Mouse (Mus musculus) midbrain, embryonic 11.5 days (tissue): ENCODE measurements around the gene Vti1a. TPM values are rescaled to one million over a fixed set of nuclear protein-coding genes. Genes with fewer than 3 reads are reported as not detected.

Experiments
- ATAC-seq: fragments of 200-750 bp; cut with Nextera tagmentation; 2 replicates; pipeline ENCODE4 v1.8.0; 2017; ENCODE audit warnings: moderate TSS enrichment, moderate library complexity; ENCODE audit not compliant: low FRiP score
- DNase-seq: peaks from one replicate; pipeline ENCODE4 v3.0.0; 2015; ENCODE audit warnings: low spot score; ENCODE audit errors: missing footprints
- H3K27ac ChIP-seq: fragments of 300-500 bp; sonication (generic); 2 replicates; pipeline ENCODE4 v1.5.1; 2014; ENCODE audit warnings: low read depth, low read length
- H3K27me3 ChIP-seq: fragments of 300-500 bp; sonication (generic); 2 replicates; pipeline ENCODE4 v1.6.1; 2014; ENCODE audit warnings: mild to moderate bottlenecking, low read length, moderate library complexity, mixed read lengths; ENCODE audit not compliant: control insufficient read depth, insufficient read depth
- H3K36me3 ChIP-seq: fragments of 300-500 bp; sonication (generic); 2 replicates; pipeline ENCODE4 v1.6.1; 2014; ENCODE audit warnings: mild to moderate bottlenecking, low read length, moderate library complexity, mixed read lengths; ENCODE audit not compliant: control insufficient read depth, insufficient read depth
- H3K4me1 ChIP-seq: fragments of 300-500 bp; sonication (generic); 2 replicates; pipeline ENCODE4 v1.6.1; 2014; ENCODE audit warnings: low read length; ENCODE audit not compliant: control insufficient read depth, insufficient read depth
- H3K4me2 ChIP-seq: fragments of 300-500 bp; sonication (generic); 2 replicates; pipeline ENCODE4 v1.6.1; 2014; ENCODE audit warnings: mild to moderate bottlenecking, moderate library complexity
- H3K4me3 ChIP-seq: fragments of 300-500 bp; sonication (generic); 2 replicates; pipeline ENCODE4 v1.5.1; 2014; ENCODE audit warnings: low read depth, low read length
- H3K9ac ChIP-seq: fragments of 300-500 bp; sonication (generic); 2 replicates; pipeline ENCODE4 v1.6.1; 2014; ENCODE audit warnings: low read length
- H3K9me3 ChIP-seq: fragments of 300-500 bp; sonication (generic); 2 replicates; pipeline ENCODE4 v1.6.1; 2016; ENCODE audit warnings: low read length; ENCODE audit not compliant: control insufficient read depth
- WGBS: fragments of 180-500 bp; shearing (Covaris S2); extraction: QIAGEN DNeasy Blood & Tissue Kit; methylation state at CpG from one replicate; pipeline ENCODE4 v1.1.7; 2014; 5-methylcytosine and 5-hydroxymethylcytosine counted together
- polyA plus RNA-seq: library from polyadenylated mRNA; unstranded; fragments of >200 nt; fragmentation: Nextera tagmentation; extraction: Ambion mirVana; gene quantifications from 2 replicates; pipeline ENCODE4 v1.2.1, GENCODE M21; 2014

Gene Vti1a
- polyA plus RNA-seq, 1 experiment from 2014 or later, result 27.1 TPM

- WGBS, result 85% methylated on average over 14 of the region's 14 CpGs
- H3K4me3 ChIP-seq, result no peak overlapping the region
Observed at GRCm38 (mm10) chr19:55587638-55588421, 271.7 kb downstream of the Vti1a start.

GRCm38 (mm10) chr19:55588948-55589896, 273.1 kb downstream of the Vti1a start:
- H3K27me3 ChIP-seq, result peaks cover 6% of the 10 kb centered on the region; the same call in 1 of the 2 replicates
- WGBS, result 32% methylated on average over 16 of the region's 16 CpGs
- H3K4me2 ChIP-seq, result no peak overlapping the region
- no peaks in the 10 kb centered on the region for H3K36me3 ChIP-seq
- ATAC-seq, result 0 out of 2 replicates have a peak, but pooled peaks have one; percentile 40
- DNase-seq, result peak; percentile 64
- no peak overlapping the region for H3K9ac ChIP-seq
- no peak overlapping the region for H3K27ac ChIP-seq
- H3K4me3 ChIP-seq, result no peak overlapping the region
- H3K9me3 ChIP-seq, result no peaks in the 10 kb centered on the region
- peaks cover 3% of the 10 kb centered on the region; the same call in 1 of the 2 replicates for H3K4me1 ChIP-seq

More at GRCm38 (mm10) chr19:55587638-55588421, 271.7 kb downstream of the Vti1a start:
- Histone ChIP-seq H3K4me2 (no peak overlapping the region), H3K27ac (no peak overlapping the region), H3K9ac (no peak overlapping the region), H3K27me3 (peaks cover 6% of the 10 kb centered on the region; the same call in 1 of the 2 replicates), H3K4me1 (peaks cover 4% of the 10 kb centered on the region), H3K9me3 (no peaks in the 10 kb centered on the region), H3K36me3 (no peaks in the 10 kb centered on the region)
- no peak for DNase-seq
- no peak for ATAC-seq

GRCm38 (mm10) chr19:55592876-55593691, 277.0 kb downstream of the Vti1a start:
- Histone ChIP-seq H3K4me2 (no peak overlapping the region), H3K27me3 (peaks cover 3% of the 10 kb centered on the region; the same call in 1 of the 2 replicates), H3K4me1 (peaks cover 3% of the 10 kb centered on the region), H3K9me3 (no peaks in the 10 kb centered on the region), H3K4me3 (no peak overlapping the region), H3K27ac (no peak overlapping the region), H3K9ac (no peak overlapping the region), H3K36me3 (no peaks in the 10 kb centered on the region)
- DNase-seq (no peak), ATAC-seq (peak; percentile 11; the same call in 1 of the 2 replicates)
- WGBS, result 79% methylated on average over 26 of the region's 26 CpGs

GRCm38 (mm10) chr19:55593729-55594444, 277.8 kb downstream of the Vti1a start:
- no peak overlapping the region for H3K4me2 ChIP-seq
- H3K27ac ChIP-seq, result no peak overlapping the region
- H3K36me3 ChIP-seq, result no peaks in the 10 kb centered on the region
- no peaks in the 10 kb centered on the region for H3K9me3 ChIP-seq
- 89% methylated on average over 16 of the region's 16 CpGs for WGBS
- no peak overlapping the region for H3K4me3 ChIP-seq
- no peak for DNase-seq
- peaks cover 3% of the 10 kb centered on the region for H3K4me1 ChIP-seq
- peaks cover 3% of the 10 kb centered on the region; the same call in 1 of the 2 replicates for H3K27me3 ChIP-seq
- H3K9ac ChIP-seq, result no peak overlapping the region
- ATAC-seq, result no peak

- WGBS, result 94% methylated on average over 3 of the region's 3 CpGs
- DNase-seq (no peak), ATAC-seq (no peak)
- Histone ChIP-seq H3K27me3 (peaks cover 3% of the 10 kb centered on the region; the same call in 1 of the 2 replicates), H3K9ac (no peak overlapping the region), H3K27ac (no peak overlapping the region), H3K4me3 (no peak overlapping the region), H3K36me3 (no peaks in the 10 kb centered on the region), H3K9me3 (no peaks in the 10 kb centered on the region), H3K4me2 (no peak overlapping the region), H3K4me1 (no peaks in the 10 kb centered on the region; the same call in 1 of the 2 replicates)
Observed at GRCm38 (mm10) chr19:55594451-55594850, 278.4 kb downstream of the Vti1a start.

GRCm38 (mm10) chr19:55595945-55596649, 280.0 kb downstream of the Vti1a start:
- Histone ChIP-seq H3K27ac (no peak overlapping the region), H3K4me2 (no peak overlapping the region), H3K4me3 (no peak overlapping the region), H3K36me3 (no peaks in the 10 kb centered on the region), H3K9me3 (no peaks in the 10 kb centered on the region), H3K9ac (no peak overlapping the region), H3K4me1 (no peaks in the 10 kb centered on the region; the same call in 1 of the 2 replicates), H3K27me3 (no peaks in the 10 kb centered on the region)
- ATAC-seq (no peak), DNase-seq (no peak)
- WGBS, result 61% methylated on average over 9 of the region's 9 CpGs

- Histone ChIP-seq H3K4me1 (no peaks in the 10 kb centered on the region; the same call in 1 of the 2 replicates), H3K4me3 (no peak overlapping the region), H3K9me3 (no peaks in the 10 kb centered on the region), H3K27me3 (no peaks in the 10 kb centered on the region), H3K4me2 (no peak overlapping the region), H3K27ac (no peak overlapping the region), H3K36me3 (no peaks in the 10 kb centered on the region), H3K9ac (no peak overlapping the region)
- WGBS, result 80% methylated on average over 6 of the region's 6 CpGs
- ATAC-seq (no peak), DNase-seq (no peak)
Observed at GRCm38 (mm10) chr19:55596804-55597203, 280.7 kb downstream of the Vti1a start.
